Mouse (Mus musculus): ENCODE measurements around the gene 1110059E24Rik. TPM values are rescaled to one million over a fixed set of nuclear protein-coding genes. Genes with fewer than 3 reads are reported as not detected.
A peak's percentile ranks its signal among the peaks of the same experiment; 100 is the strongest.

Gene 1110059E24Rik
- 61.0 and 64.7 TPM in 2 replicates for polyA plus RNA-seq (2015; fragmentation: Nextera tagmentation; extraction: Ambion mirVana)

DNA sequence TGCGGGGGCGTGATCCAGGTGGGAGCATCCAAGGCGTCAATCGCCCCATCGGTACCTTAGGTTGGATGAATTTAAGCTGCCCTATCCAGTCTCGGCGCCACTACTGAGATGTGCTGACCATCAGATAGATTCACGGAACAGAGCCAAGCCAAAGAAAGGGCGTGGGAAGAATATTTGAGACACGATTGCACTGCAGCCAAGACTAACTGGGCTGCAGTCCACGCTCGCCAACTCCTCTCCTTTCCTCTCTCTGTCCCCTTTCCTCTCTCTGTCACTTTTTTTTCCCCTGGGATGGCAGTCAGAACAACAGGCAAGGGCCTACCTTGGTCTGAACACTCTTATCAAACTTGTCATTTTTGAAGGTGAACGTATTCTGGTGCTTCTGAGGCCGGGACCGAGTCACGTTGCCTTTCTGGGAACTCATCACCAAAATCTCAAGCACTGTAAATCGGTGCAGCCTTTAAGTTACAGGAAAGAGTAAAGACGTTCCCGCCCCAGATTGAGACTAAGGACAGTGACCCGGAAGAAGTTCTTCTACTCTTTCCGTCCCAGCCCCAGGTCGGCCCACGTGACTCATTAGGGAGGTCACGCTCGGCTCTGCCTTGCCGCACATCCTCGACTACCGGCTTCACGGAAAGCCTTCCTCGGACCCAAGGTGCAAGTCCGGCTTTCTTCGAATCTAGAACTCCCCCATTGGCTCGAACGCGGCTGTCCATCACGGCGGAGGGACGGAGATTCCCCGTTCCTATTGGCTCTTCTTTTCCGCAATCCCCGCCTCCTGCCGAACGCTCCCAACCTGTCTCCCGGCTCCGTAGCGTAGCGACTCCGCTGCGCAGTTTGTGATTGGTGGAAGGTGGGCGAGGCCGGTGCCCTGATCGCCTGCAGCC is at the start of gene 1110059E24Rik:
TSS of gene 1110059E24Rik (minus strand) at position 692 of the 887 bp plus-strand sequence.
- peak; percentile 99 for ATAC-seq
- Histone ChIP-seq H3K4me1 (ENCODE audit: control insufficient read depth, insufficient read depth, low read length) (peaks cover 30% of the 10 kb centered on the region), H3K4me3 (ENCODE audit: low read depth, low read length) (peak within 1 kb of the TSS; percentile 93), H3K36me3 (ENCODE audit: control insufficient read depth, insufficient read depth, low read length) (no peaks in the 10 kb centered on the region), H3K9me3 (replicated peaks; ENCODE audit: control insufficient read depth, low read length, poor library complexity, severe bottlenecking) (no peaks in the 10 kb centered on the region), H3K27me3 (ENCODE audit: control insufficient read depth, insufficient read depth, low read depth, low read length) (no peaks in the 10 kb centered on the region), H3K4me2 (ENCODE audit: low read length) (peak within 1 kb of the TSS; percentile 94), H3K27ac (ENCODE audit: low read length) (peak within 1 kb of the TSS; percentile 98), H3K9ac (ENCODE audit: low read depth, low read length) (peak within 1 kb of the TSS; percentile 91)
- WGBS: 5% methylated on average over 52 of the region's 52 CpGs

DNA sequence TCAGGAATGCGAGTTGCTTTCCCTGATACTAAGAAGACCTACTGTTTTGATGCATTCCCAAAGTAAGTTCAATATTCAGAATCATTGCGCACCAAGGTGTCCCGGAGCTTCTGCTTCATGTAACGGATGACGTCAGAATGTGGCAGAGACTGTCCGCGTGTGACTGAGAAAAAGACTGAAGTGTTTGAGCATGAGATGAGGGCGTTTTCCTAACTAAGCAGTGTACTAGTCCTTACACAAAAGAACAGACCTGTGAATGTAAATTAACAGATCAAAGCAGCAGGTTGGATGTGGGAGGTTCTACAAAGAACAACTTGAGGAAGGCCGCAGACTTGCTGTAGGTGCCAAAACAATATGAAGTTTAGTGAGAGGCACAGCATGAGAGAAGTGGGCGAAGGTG is 28.2 kb upstream of the 1110059E24Rik start:
- Histone ChIP-seq H3K27me3 (ENCODE audit: control insufficient read depth, insufficient read depth, low read depth, low read length) (no peaks in the 10 kb centered on the region), H3K4me2 (ENCODE audit: low read length) (no peak overlapping the region), H3K4me3 (ENCODE audit: low read depth, low read length) (no peak overlapping the region), H3K4me1 (ENCODE audit: control insufficient read depth, insufficient read depth, low read length) (no peaks in the 10 kb centered on the region), H3K27ac (ENCODE audit: low read length) (no peak overlapping the region), H3K9me3 (replicated peaks; ENCODE audit: control insufficient read depth, low read length, poor library complexity, severe bottlenecking) (no peaks in the 10 kb centered on the region), H3K36me3 (ENCODE audit: control insufficient read depth, insufficient read depth, low read length) (peaks cover 13% of the 10 kb centered on the region), H3K9ac (ENCODE audit: low read depth, low read length) (no peak overlapping the region)
- WGBS: 97% methylated on average over 10 of the region's 10 CpGs
- no peak for ATAC-seq

DNA sequence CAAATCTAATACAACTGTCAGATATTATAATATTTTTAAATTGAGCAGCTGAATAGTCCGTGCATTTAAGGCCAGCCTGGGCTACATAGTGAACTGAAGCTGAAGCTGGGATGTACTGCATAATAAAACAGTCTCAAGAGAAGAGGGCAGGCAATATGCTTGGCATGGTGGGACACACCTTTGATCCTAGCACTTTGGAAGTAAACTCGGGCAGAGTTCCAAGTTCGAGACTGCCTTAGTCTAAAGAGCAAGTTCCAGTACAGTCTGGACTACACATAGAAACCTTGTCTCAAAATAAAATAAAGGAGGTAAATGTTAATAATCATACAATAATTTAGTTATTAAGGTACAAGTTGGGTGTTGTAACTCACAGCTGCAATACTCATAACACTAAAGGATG is 27.3 kb upstream of the 1110059E24Rik start:
- Histone ChIP-seq H3K27me3 (ENCODE audit: control insufficient read depth, insufficient read depth, low read depth, low read length) (no peaks in the 10 kb centered on the region), H3K9me3 (replicated peaks; ENCODE audit: control insufficient read depth, low read length, poor library complexity, severe bottlenecking) (peaks cover 2% of the 10 kb centered on the region), H3K9ac (ENCODE audit: low read depth, low read length) (no peak overlapping the region), H3K4me3 (ENCODE audit: low read depth, low read length) (no peak overlapping the region), H3K36me3 (ENCODE audit: control insufficient read depth, insufficient read depth, low read length) (peaks cover 13% of the 10 kb centered on the region), H3K4me1 (ENCODE audit: control insufficient read depth, insufficient read depth, low read length) (no peaks in the 10 kb centered on the region), H3K4me2 (ENCODE audit: low read length) (no peak overlapping the region), H3K27ac (ENCODE audit: low read length) (no peak overlapping the region)
- 97% methylated on average over 3 of the region's 3 CpGs for WGBS
- no peak for ATAC-seq

DNA sequence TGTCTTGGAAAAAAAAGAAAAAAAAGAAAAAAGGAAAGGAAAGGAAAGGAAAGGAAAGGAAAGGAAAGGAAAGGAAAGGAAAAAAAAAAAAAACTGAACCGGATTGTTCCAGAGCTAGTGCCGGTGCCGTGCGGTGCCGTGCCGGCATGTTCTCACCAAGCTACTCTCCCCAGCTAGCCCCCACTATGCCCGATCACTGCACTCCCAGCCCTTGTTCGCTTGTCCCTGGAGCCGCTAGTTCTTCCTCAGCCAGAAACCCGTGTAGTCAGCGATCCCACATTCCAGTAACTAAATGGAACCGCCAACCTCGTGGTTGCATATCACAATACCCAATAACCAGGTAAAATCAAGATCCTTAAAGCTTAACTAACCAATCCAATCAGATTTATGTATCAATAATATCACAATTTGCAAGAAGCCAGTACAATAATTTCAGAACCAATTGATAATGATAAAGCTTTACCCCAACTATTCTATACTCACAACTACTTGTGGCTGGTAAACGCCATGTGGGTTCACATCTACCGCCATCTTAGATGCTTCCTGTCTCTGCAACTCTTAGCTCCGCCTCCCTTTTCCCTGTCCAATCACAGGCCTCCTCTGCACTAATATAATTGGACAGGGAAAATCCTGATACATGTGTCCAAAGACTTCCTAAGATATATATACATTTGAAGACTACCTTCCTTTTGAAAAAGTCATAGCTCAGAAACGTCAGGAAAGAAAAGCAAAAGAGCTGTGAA is 21.7 kb upstream of the 1110059E24Rik start:
- Histone ChIP-seq H3K4me3 (ENCODE audit: low read depth, low read length) (no peak overlapping the region), H3K9me3 (replicated peaks; ENCODE audit: control insufficient read depth, low read length, poor library complexity, severe bottlenecking) (peaks cover 7% of the 10 kb centered on the region), H3K36me3 (ENCODE audit: control insufficient read depth, insufficient read depth, low read length) (peaks cover 3% of the 10 kb centered on the region; the same call in 1 of the 2 replicates), H3K4me2 (ENCODE audit: low read length) (no peak overlapping the region), H3K9ac (ENCODE audit: low read depth, low read length) (no peak overlapping the region), H3K27ac (ENCODE audit: low read length) (no peak overlapping the region), H3K27me3 (ENCODE audit: control insufficient read depth, insufficient read depth, low read depth, low read length) (no peaks in the 10 kb centered on the region), H3K4me1 (ENCODE audit: control insufficient read depth, insufficient read depth, low read length) (no peaks in the 10 kb centered on the region)
- no peak for ATAC-seq
- WGBS: 97% methylated on average over 17 of the region's 17 CpGs

DNA sequence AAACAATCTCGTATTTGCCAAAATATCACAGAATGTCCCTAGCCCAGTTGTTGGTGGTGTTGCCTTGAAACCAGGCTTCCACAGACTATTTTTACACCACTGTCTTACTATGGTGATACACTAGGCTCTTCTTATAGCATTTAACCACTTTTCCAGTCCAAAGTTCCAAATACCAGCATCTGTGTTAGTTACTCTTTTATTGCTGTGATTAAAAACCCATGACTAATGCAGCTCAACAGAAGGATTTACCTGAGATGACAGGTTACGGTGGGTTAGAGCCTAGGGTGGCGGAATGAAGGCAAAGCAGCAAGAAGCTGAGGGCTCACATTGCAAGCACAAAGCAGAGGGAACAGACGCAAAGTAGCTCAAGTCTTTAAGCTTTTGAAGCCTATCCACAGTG is 16.9 kb upstream of the 1110059E24Rik start:
- Histone ChIP-seq H3K4me3 (ENCODE audit: low read depth, low read length) (no peak overlapping the region), H3K4me2 (ENCODE audit: low read length) (no peak overlapping the region), H3K9ac (ENCODE audit: low read depth, low read length) (no peak overlapping the region), H3K27me3 (ENCODE audit: control insufficient read depth, insufficient read depth, low read depth, low read length) (no peaks in the 10 kb centered on the region), H3K4me1 (ENCODE audit: control insufficient read depth, insufficient read depth, low read length) (no peaks in the 10 kb centered on the region), H3K27ac (ENCODE audit: low read length) (no peak overlapping the region), H3K36me3 (ENCODE audit: control insufficient read depth, insufficient read depth, low read length) (no peaks in the 10 kb centered on the region), H3K9me3 (replicated peaks; ENCODE audit: control insufficient read depth, low read length, poor library complexity, severe bottlenecking) (0 out of 2 replicates have a peak, but pooled peaks cover 3% of the 10 kb centered on the region)
- no peak for ATAC-seq
- 82% methylated on average over 4 of the region's 4 CpGs for WGBS

DNA sequence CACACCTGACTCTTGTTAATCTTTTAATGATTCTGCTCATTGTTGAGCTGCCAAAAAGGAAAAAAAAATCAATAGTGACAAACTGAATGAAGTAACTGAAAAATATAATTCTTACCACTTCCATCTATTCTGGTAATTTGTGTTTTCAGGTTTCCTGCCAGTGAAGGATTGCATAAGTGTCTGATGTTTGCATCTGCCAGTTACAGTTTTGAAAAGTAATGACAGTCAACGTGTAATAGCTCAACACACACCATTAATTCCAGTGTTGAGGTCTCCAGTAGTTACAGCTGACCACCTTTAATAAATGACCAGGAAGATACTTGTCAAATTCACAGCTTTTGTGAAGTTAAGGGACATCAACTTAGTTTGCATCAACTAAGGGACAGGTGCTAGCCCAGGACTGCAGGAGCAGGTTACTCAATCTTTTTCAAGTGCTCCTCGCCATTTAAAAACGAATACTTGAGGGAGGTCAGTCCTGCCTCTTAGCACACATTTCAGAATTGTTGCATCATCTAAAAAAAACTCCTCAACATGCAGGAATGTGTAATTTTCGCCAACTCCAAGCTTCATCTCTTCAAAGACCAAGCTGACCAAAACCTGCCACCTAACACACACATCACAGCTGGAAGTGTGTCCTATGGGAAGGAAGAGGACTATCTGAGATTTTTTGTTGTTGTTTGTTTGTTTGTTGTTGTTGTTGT is 11.1 kb upstream of the 1110059E24Rik start:
- no peak overlapping the region for H3K27ac ChIP-seq (ENCODE audit: low read length)
- no peaks in the 10 kb centered on the region for H3K9me3 ChIP-seq (replicated peaks; ENCODE audit: control insufficient read depth, low read length, poor library complexity, severe bottlenecking)
- H3K4me2 ChIP-seq (ENCODE audit: low read length): no peak overlapping the region
- no peak overlapping the region for H3K4me3 ChIP-seq (ENCODE audit: low read depth, low read length)
- 90% methylated on average over 4 of the region's 4 CpGs for WGBS
- no peaks in the 10 kb centered on the region for H3K4me1 ChIP-seq (ENCODE audit: control insufficient read depth, insufficient read depth, low read length)
- no peaks in the 10 kb centered on the region for H3K27me3 ChIP-seq (ENCODE audit: control insufficient read depth, insufficient read depth, low read depth, low read length)
- H3K36me3 ChIP-seq (ENCODE audit: control insufficient read depth, insufficient read depth, low read length): no peaks in the 10 kb centered on the region
- no peak overlapping the region for H3K9ac ChIP-seq (ENCODE audit: low read depth, low read length)
- ATAC-seq: no peak

DNA sequence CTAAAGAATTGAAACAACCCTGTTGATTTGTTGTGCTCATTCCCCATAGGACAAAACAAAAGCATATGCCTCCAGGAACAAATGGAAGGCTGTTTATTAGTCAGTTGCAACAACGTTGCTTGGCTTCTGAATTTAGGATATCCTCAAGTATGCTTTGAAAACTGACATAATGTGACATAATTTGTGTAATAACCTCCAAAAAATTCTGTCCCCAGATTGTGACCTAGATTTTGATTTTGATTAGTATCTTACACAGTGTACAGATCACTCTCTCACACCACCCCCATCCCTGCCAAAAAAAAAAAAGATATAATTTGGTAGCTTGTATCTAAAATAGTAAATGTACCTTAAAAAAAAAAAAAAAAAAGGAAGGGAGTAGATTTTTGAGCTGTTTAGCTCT is 8.0 kb upstream of the 1110059E24Rik start:
- H3K36me3 ChIP-seq (ENCODE audit: control insufficient read depth, insufficient read depth, low read length): no peaks in the 10 kb centered on the region
- no peak overlapping the region for H3K9ac ChIP-seq (ENCODE audit: low read depth, low read length)
- WGBS: 72% methylated on average over 1 of the region's 1 CpGs
- H3K4me3 ChIP-seq (ENCODE audit: low read depth, low read length): no peak overlapping the region
- peaks cover 5% of the 10 kb centered on the region for H3K4me1 ChIP-seq (ENCODE audit: control insufficient read depth, insufficient read depth, low read length)
- H3K27ac ChIP-seq (ENCODE audit: low read length): no peak overlapping the region
- no peaks in the 10 kb centered on the region for H3K9me3 ChIP-seq (replicated peaks; ENCODE audit: control insufficient read depth, low read length, poor library complexity, severe bottlenecking)
- H3K27me3 ChIP-seq (ENCODE audit: control insufficient read depth, insufficient read depth, low read depth, low read length): no peaks in the 10 kb centered on the region
- H3K4me2 ChIP-seq (ENCODE audit: low read length): no peak overlapping the region
- no peak for ATAC-seq

DNA sequence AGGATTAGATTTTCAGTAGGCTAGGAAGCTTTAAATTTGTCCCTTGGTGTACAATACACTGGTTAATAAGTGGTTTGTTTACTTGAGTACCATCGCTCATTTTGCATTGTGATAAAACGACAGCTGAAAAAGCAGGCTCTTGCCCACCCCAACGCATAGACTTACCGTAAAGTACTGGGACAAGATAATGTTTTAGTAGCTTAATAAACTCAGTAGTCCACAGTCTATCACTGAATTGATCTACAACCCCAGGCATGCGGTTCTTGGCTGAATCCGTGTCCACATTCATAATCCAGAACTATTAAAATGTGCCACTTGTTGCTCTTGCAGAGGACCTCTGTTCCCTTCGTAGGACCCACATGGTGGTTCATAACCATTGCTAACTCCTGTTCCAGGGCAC is 2.0 kb upstream of the 1110059E24Rik start:
- Histone ChIP-seq H3K4me3 (ENCODE audit: low read depth, low read length) (peak overlapping the region; percentile 93), H3K27me3 (ENCODE audit: control insufficient read depth, insufficient read depth, low read depth, low read length) (no peaks in the 10 kb centered on the region), H3K27ac (ENCODE audit: low read length) (no peak overlapping the region; the same call in 1 of the 2 replicates), H3K36me3 (ENCODE audit: control insufficient read depth, insufficient read depth, low read length) (no peaks in the 10 kb centered on the region), H3K9me3 (replicated peaks; ENCODE audit: control insufficient read depth, low read length, poor library complexity, severe bottlenecking) (no peaks in the 10 kb centered on the region), H3K9ac (ENCODE audit: low read depth, low read length) (peak overlapping the region; percentile 44), H3K4me1 (ENCODE audit: control insufficient read depth, insufficient read depth, low read length) (peaks cover 30% of the 10 kb centered on the region), H3K4me2 (ENCODE audit: low read length) (peak overlapping the region; percentile 74)
- ATAC-seq: no peak
- WGBS: 55% methylated on average over 7 of the region's 7 CpGs
